Mouse (Mus musculus) small intestine, adult 2 months (tissue): Measurements from ENCODE around the gene Parg. TPM values are rescaled to one million over a fixed set of nuclear protein-coding genes. Genes with fewer than 3 reads are reported as not detected.

Experiments
- H3K27ac ChIP-seq: fragments of 200-500 bp; 2 replicates; pipeline ENCODE4 v1.5.1; 2012; ENCODE audit warnings: low read depth, low read length, control low read depth, inconsistent platforms; ENCODE audit not compliant: insufficient read depth
- H3K27me3 ChIP-seq: fragments of 200-500 bp; 2 replicates; pipeline ENCODE4 v1.6.1; 2012; ENCODE audit warnings: mild to moderate bottlenecking, moderate library complexity, low read length, inconsistent platforms; ENCODE audit not compliant: control insufficient read depth, insufficient read depth
- H3K36me3 ChIP-seq: fragments of 200-500 bp; 2 replicates; pipeline ENCODE4 v1.6.1; 2012; ENCODE audit warnings: mild to moderate bottlenecking, low read length, control low read depth, inconsistent platforms; ENCODE audit not compliant: control insufficient read depth, insufficient read depth
- H3K4me1 ChIP-seq: fragments of 200-500 bp; 2 replicates; pipeline ENCODE4 v1.6.1; 2012; ENCODE audit warnings: low read length, inconsistent platforms, mixed read lengths; ENCODE audit not compliant: control insufficient read depth, insufficient read depth, insufficient read length
- H3K4me3 ChIP-seq: fragments of 200-500 bp; 2 replicates; pipeline ENCODE4 v1.5.1; 2012; ENCODE audit warnings: low read depth, mild to moderate bottlenecking, control low read depth, inconsistent platforms, low read length, moderate library complexity
- CTCF ChIP-seq: fragments of 200-500 bp; IDR thresholded peaks from 2 replicates; pipeline ENCODE4 v1.5.1; 2012; ENCODE audit warnings: low read depth, mild to moderate bottlenecking, control low read depth, inconsistent platforms, low read length, moderate library complexity, mixed read lengths; ENCODE audit not compliant: insufficient replicate concordance, insufficient read length; ENCODE audit errors: extremely low read depth
- POLR2A ChIP-seq: fragments of 200-500 bp; IDR thresholded peaks from 2 replicates; pipeline ENCODE4 v1.6.1; 2012; ENCODE audit warnings: low read depth, mild to moderate bottlenecking, control low read depth, inconsistent platforms, low read length, moderate library complexity
- WGBS: fragments of 180-500 bp; shearing (Covaris S2); methylation state at CpG from one replicate; pipeline ENCODE4 v1.1.7; 2018; 5-methylcytosine and 5-hydroxymethylcytosine counted together
- polyA plus RNA-seq: library from polyadenylated mRNA; depleted of rRNA; stranded (reverse); fragments of >200 nt; gene quantifications from 2 replicates; pipeline ENCODE4 v1.2.3, GENCODE M21; 2012

The Parg gene
- polyA plus RNA-seq, 1 experiment = 3.0 TPM

- Histone ChIP-seq H3K4me3 (peak overlapping the region; percentile 94), H3K27me3 (no peaks in the 10 kb centered on the region), H3K36me3 (no peaks in the 10 kb centered on the region), H3K4me1 (peaks cover 15% of the 10 kb centered on the region; the same call in 1 of the 2 replicates), H3K27ac (peak overlapping the region; percentile 97)
- TF ChIP-seq POLR2A = no peak
- TF ChIP-seq CTCF = no peak
- WGBS = 3% methylated on average over 7 of the region's 7 CpGs
Measured at GRCm38 (mm10) chr14:32160563-32160962, 41.2 kb upstream of the Parg start.

- TF ChIP-seq POLR2A (no peak), CTCF (no peak)
- Histone ChIP-seq H3K36me3 (no peaks in the 10 kb centered on the region), H3K4me3 (no peak overlapping the region), H3K27ac (peak overlapping the region; percentile 97), H3K4me1 (peaks cover 15% of the 10 kb centered on the region; the same call in 1 of the 2 replicates), H3K27me3 (no peaks in the 10 kb centered on the region)
- WGBS = 32% methylated on average over 12 of the region's 12 CpGs
Measured at GRCm38 (mm10) chr14:32161090-32161885, 40.5 kb upstream of the Parg start.

DNA sequence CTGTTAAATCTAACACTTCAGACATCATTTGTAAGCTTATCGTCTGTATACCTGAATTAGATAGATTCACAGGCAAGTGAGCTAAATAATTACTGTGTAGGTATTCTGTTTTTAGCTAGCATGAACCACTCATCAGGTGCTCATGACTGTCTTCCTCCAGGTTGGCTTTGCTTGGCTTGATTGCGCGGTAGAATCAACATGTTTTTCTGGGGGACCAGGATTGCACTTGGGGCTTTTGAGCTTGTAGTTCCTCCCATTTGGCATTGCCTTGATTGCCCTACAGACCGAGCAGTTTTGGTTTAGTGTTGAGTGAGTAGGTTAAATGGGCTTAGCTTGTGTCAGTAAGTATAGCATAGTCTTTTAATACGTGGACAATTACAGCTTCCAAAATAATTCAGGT, 39.5 kb upstream of the Parg start:
- TF ChIP-seq POLR2A = no peak
- TF ChIP-seq CTCF = no peak
- Histone ChIP-seq H3K4me1 (peaks cover 18% of the 10 kb centered on the region; the same call in 1 of the 2 replicates), H3K36me3 (no peaks in the 10 kb centered on the region), H3K27me3 (no peaks in the 10 kb centered on the region), H3K27ac (no peak overlapping the region), H3K4me3 (no peak overlapping the region)
- 85% methylated on average over 5 of the region's 5 CpGs for WGBS

GRCm38 (mm10) chr14:32163203-32163888, 38.4 kb upstream of the Parg start:
- peaks cover 18% of the 10 kb centered on the region; the same call in 1 of the 2 replicates for H3K4me1 ChIP-seq
- no peak overlapping the region for H3K4me3 ChIP-seq
- no peaks in the 10 kb centered on the region for H3K36me3 ChIP-seq
- peak overlapping the region; percentile 45; the same call in 1 of the 2 replicates for H3K27ac ChIP-seq
- WGBS = 59% methylated on average over 11 of the region's 11 CpGs
- TF ChIP-seq CTCF (no peak), POLR2A (no peak)
- no peaks in the 10 kb centered on the region for H3K27me3 ChIP-seq

GRCm38 (mm10) chr14:32164173-32165051, 37.3 kb upstream of the Parg start:
- Histone ChIP-seq H3K4me3 (no peak overlapping the region), H3K36me3 (no peaks in the 10 kb centered on the region; the same call in 1 of the 2 replicates), H3K4me1 (peaks cover 13% of the 10 kb centered on the region; the same call in 1 of the 2 replicates), H3K27ac (peak overlapping the region; percentile 45; the same call in 1 of the 2 replicates), H3K27me3 (no peaks in the 10 kb centered on the region)
- 42% methylated on average over 8 of the region's 8 CpGs for WGBS
- no peak for TF ChIP-seq CTCF
- TF ChIP-seq POLR2A = no peak

DNA sequence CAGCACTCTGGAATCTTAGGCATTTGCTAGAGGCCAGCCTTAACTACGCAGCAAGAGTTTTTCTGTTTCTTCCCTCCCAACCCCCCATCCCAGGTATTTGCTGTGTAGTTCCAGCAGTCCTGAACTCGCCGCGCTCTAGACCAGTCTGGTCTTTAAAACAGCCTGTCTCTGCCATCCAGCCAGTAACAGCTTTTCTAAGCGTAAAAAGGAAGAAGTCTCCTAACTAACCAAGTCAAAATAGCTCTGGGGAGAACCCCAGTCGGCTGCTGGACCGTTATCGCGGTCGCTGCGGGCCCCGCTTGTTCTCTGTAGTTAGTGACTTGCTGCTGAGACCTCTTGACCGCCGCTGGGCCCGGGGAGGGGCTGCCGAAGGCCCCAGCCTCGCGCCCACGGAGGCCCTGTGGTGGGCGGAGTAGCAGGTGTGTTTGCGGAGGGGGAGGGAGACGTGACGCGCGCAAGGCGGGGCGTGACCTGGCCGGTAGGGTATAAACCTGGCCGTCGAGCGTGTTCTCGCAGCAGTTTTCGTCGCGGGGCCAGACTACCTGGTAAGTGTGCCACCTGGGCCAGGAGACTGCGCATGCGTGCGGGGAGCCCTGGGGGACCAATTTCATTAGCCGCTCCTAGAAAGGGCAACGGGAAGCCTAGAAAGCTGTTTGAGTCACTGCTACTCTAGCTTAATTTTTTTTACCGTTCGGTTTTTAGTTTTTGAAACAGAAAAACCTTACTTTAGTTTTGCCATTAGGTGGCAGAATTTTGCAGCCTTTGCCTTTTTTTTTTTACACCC, 36.3 kb upstream of the Parg start:
- Histone ChIP-seq H3K27me3 (no peaks in the 10 kb centered on the region), H3K36me3 (no peaks in the 10 kb centered on the region; the same call in 1 of the 2 replicates), H3K4me1 (peaks cover 13% of the 10 kb centered on the region; the same call in 1 of the 2 replicates), H3K27ac (peak overlapping the region; percentile 41), H3K4me3 (peak overlapping the region; percentile 55)
- WGBS = 1% methylated on average over 42 of the region's 42 CpGs
- TF ChIP-seq CTCF (0 out of 2 replicates have a peak, but pooled peaks have one; percentile 6), POLR2A (peak; percentile 91)
